Mouse (Mus musculus) adrenal gland, adult 2 months (tissue): ENCODE measurements at regions not wholly inside any gene's neighbourhood (a gene's known extent, or its start where the extent isn't known, plus 50 kb on each side); places are given as distances from the start of the nearest gene placed in this dataset.

Source experiments
- DNase-seq: peaks from one replicate; pipeline ENCODE4 v3.0.0; 2021

GRCm38 (mm10) chr9:32906233-32906872, 270.3 kb downstream of the Ets1 start:
- DNase-seq: peak; percentile 40

GRCm38 (mm10) chr9:32910641-32911040, 274.6 kb downstream of the Ets1 start:
- no peak for DNase-seq

GRCm38 (mm10) chr9:32915633-32916032, 279.6 kb downstream of the Ets1 start:
- DNase-seq: no peak

GRCm38 (mm10) chr9:32916731-32917130, 280.7 kb downstream of the Ets1 start:
- DNase-seq: no peak

- no peak for DNase-seq
These were observed 287.9 kb downstream of the Ets1 start for GRCm38 (mm10) chr9:32923925-32924324.

- no peak for DNase-seq
These were observed 288.4 kb downstream of the Ets1 start for GRCm38 (mm10) chr9:32924333-32924886.

GRCm38 (mm10) chr9:32925036-32925435, 289.0 kb downstream of the Ets1 start:
- DNase-seq: no peak

- no peak for DNase-seq
These were observed 289.9 kb downstream of the Ets1 start for GRCm38 (mm10) chr9:32925720-32926595.

GRCm38 (mm10) chr9:32927656-32928055, 291.6 kb downstream of the Ets1 start:
- no peak for DNase-seq

GRCm38 (mm10) chr9:32928289-32929000, 292.4 kb downstream of the Ets1 start:
- no peak for DNase-seq

GRCm38 (mm10) chr9:32929331-32929730, 293.3 kb downstream of the Ets1 start:
- no peak for DNase-seq

- DNase-seq: no peak
These were observed 293.8 kb downstream of the Ets1 start for GRCm38 (mm10) chr9:32929826-32930225.

- DNase-seq: no peak
These were observed 295.4 kb downstream of the Ets1 start for GRCm38 (mm10) chr9:32931266-32932005.

GRCm38 (mm10) chr9:32933237-32934071, 297.4 kb downstream of the Ets1 start:
- peak; percentile 49 for DNase-seq

GRCm38 (mm10) chr9:32934436-32934835, 298.4 kb downstream of the Ets1 start:
- no peak for DNase-seq

- no peak for DNase-seq
These were observed 300.4 kb downstream of the Ets1 start for GRCm38 (mm10) chr9:32936462-32936861.

GRCm38 (mm10) chr9:32937391-32937790, 301.4 kb downstream of the Ets1 start:
- no peak for DNase-seq

- DNase-seq: no peak
These were observed 302.8 kb downstream of the Ets1 start for GRCm38 (mm10) chr9:32938857-32939256.

- no peak for DNase-seq
These were observed 303.6 kb downstream of the Ets1 start for GRCm38 (mm10) chr9:32939626-32940025.

- DNase-seq: peak; percentile 79
These were observed 304.2 kb downstream of the Ets1 start for GRCm38 (mm10) chr9:32940111-32940813.
